29 mouse cellular contexts compared by ENCODE assay signal in genomic region chrX:129690677-129691076, GRCm38 (mm10). TPM values are rescaled to one million over a fixed set of nuclear protein-coding genes. Genes with fewer than 3 reads are reported as not detected.
DNase-seq lines count a peak whose midpoint lies in the region; ATAC-seq lines count a peak whose summit lies in the region.
"Had no signal": no experiment of that assay in that cellular context is flagged by ENCODE, and none has a peak within 500 bp of the region (broad histone marks: within the 10 kb centered on the region; RNA-seq: fewer than 3 reads in every experiment).

No protein-coding gene starts in this region.

- no peaks in the 10 kb centered on the region for H3K36me3 ChIP-seq in splenic B cell, adult 2 months (ENCODE audit: control insufficient read depth, insufficient read depth, low read length, poor library complexity, severe bottlenecking)
- no peaks in the 10 kb centered on the region for H3K36me3 ChIP-seq in hindbrain, embryonic 12.5 days
- H3K36me3 ChIP-seq: heart, embryonic 13.5 days; liver, embryonic 13.5 days; midbrain, embryonic 10.5 days; neural tube, embryonic 12.5 days had no signal

- no peak overlapping the region for H3K9ac ChIP-seq in hindbrain, embryonic 12.5 days
- H3K9ac ChIP-seq: forebrain, embryonic 13.5 days; heart, embryonic 13.5 days; hindbrain, embryonic 14.5 days; liver, embryonic 13.5 days; neural tube, embryonic 12.5 days had no signal

- intact Hi-C loops in heart, postnatal 36 days (cut with DNase I) = no loop called here

- H3K27ac ChIP-seq in hindbrain, embryonic 12.5 days = no peak overlapping the region
- H3K27ac ChIP-seq: forebrain, embryonic 13.5 days; heart, embryonic 13.5 days; hindbrain, embryonic 14.5 days; liver, embryonic 13.5 days; midbrain, embryonic 10.5 days; neural tube, embryonic 12.5 days had no signal

- no peak overlapping the region for H3K4me2 ChIP-seq in hindbrain, embryonic 12.5 days (replicated peaks)
- H3K4me2 ChIP-seq: forebrain, embryonic 13.5 days; heart, embryonic 13.5 days; hindbrain, embryonic 14.5 days; liver, embryonic 13.5 days; neural tube, embryonic 12.5 days had no signal

- H3K4me1 ChIP-seq in hindbrain, embryonic 12.5 days = no peaks in the 10 kb centered on the region
- H3K4me1 ChIP-seq: forebrain, embryonic 13.5 days; heart, embryonic 13.5 days; liver, embryonic 13.5 days; midbrain, embryonic 10.5 days; neural tube, embryonic 12.5 days had no signal

- no peaks in the 10 kb centered on the region for H3K9me3 ChIP-seq in hindbrain, embryonic 12.5 days (replicated peaks)
- H3K9me3 ChIP-seq: forebrain, embryonic 13.5 days; heart, embryonic 13.5 days; liver, embryonic 13.5 days; midbrain, embryonic 10.5 days; neural tube, embryonic 12.5 days had no signal

- H3K4me3 ChIP-seq in hindbrain, embryonic 12.5 days = no peak overlapping the region
- H3K4me3 ChIP-seq: forebrain, embryonic 13.5 days; heart, embryonic 13.5 days; liver, embryonic 13.5 days; midbrain, embryonic 10.5 days; neural tube, embryonic 12.5 days had no signal

- DNase-seq in 416B (ENCODE audit: low read depth) (peak; percentile 71), R1 (ENCODE audit: low read depth, low spot score) (peak; percentile 38)
- DNase-seq in splenic B cell, adult 2 months (ENCODE audit: low read depth, low spot score) = peak; percentile 0
- peak; percentile 56 for DNase-seq in thymus, postnatal 14 days
- no peak for DNase-seq in cerebellum, adult 18-20 months
- DNase-seq in heart, postnatal 36 days = no peak
- DNase-seq in spleen, adult 12 weeks (ENCODE audit: low spot score) = no peak
- DNase-seq: adrenal gland, postnatal 10 days; B cell, adult 2 months; cerebellum, adult 11 months; cerebellum, postnatal 10 days; gastrocnemius, postnatal 25 days; heart, adult 18-20 months; kidney, adult 9 months; kidney, postnatal 10 days; layer of hippocampus, postnatal 36 days; left cerebral cortex, postnatal 4 days; liver, embryonic 13.5 days; lung, adult 2 months; lung, postnatal 14 days; right cerebral cortex, postnatal 4 days had no signal

- no peak for ATAC-seq in hindbrain, embryonic 12.5 days (ENCODE audit: low FRiP score)
- ATAC-seq: forebrain, embryonic 13.5 days; intestine, postnatal 0 days; midbrain, embryonic 16.5 days had no signal

- 69% methylated on average over 1 of the region's 1 CpGs for WGBS in hindbrain, embryonic 12.5 days

- H3K27me3 ChIP-seq in splenic B cell, adult 2 months (ENCODE audit: control insufficient read depth, insufficient read depth, low read length, poor library complexity, severe bottlenecking) = no peaks in the 10 kb centered on the region
- no peaks in the 10 kb centered on the region for H3K27me3 ChIP-seq in hindbrain, embryonic 12.5 days
- H3K27me3 ChIP-seq: forebrain, embryonic 13.5 days; heart, embryonic 13.5 days; liver, embryonic 13.5 days; neural tube, embryonic 12.5 days had no signal

RNA-seq across cellular contexts. Expression of gene Diaph2, which starts 58.9 kb away (rescaled TPM):
- polyA plus RNA-seq in hindbrain, embryonic 12.5 days (2016; fragmentation: Nextera tagmentation; extraction: Ambion mirVana) = 6.6 and 9.6 TPM in 2 replicates
- total RNA-seq in heart, postnatal 36 days (2021) = 10 to 100 TPM; 14.1 to 14.5 TPM

Comparison
In these comparisons a context has a peak if more than half of its experiments do, and no peak if none do; other contexts are left out.
1. DNase-seq: peak in 416B (single experiment), R1 (single experiment), splenic B cell, adult 2 months (single experiment) and thymus, postnatal 14 days (single experiment); none in cerebellum, adult 18-20 months (0 of 2), heart, postnatal 36 days (0 of 2) and spleen, adult 12 weeks (single experiment).